Mouse (Mus musculus) olfactory bulb, adult 2 months (tissue): Measurements from ENCODE around the gene Sim2. TPM values are rescaled to one million over a fixed set of nuclear protein-coding genes. Genes with fewer than 3 reads are reported as not detected.

ENCODE experiments used
- H3K27ac ChIP-seq: fragments of 200-500 bp; 2 replicates; pipeline ENCODE4 v1.5.1; 2012; ENCODE audit warnings: low read depth, low read length; ENCODE audit not compliant: insufficient read depth
- H3K4me1 ChIP-seq: fragments of 200-500 bp; 2 replicates; pipeline ENCODE4 v1.6.1; 2012; ENCODE audit warnings: low read length; ENCODE audit not compliant: control insufficient read depth, insufficient read depth
- H3K4me3 ChIP-seq: fragments of 200-500 bp; 2 replicates; pipeline ENCODE4 v1.5.1; 2012; ENCODE audit warnings: mild to moderate bottlenecking, low read depth, low read length, moderate library complexity; ENCODE audit not compliant: insufficient read depth
- CTCF ChIP-seq: fragments of 200-500 bp; IDR thresholded peaks from 2 replicates; pipeline ENCODE4 v1.5.1; 2012; ENCODE audit warnings: low read depth, mild to moderate bottlenecking, low read length, moderate library complexity; ENCODE audit not compliant: insufficient read depth
- POLR2A ChIP-seq: fragments of 200-500 bp; IDR thresholded peaks from 2 replicates; pipeline ENCODE4 v1.6.1; 2012; ENCODE audit warnings: mild to moderate bottlenecking, low read depth, low read length, moderate library complexity; ENCODE audit not compliant: insufficient read depth
- WGBS: fragments of 180-500 bp; shearing (Covaris S2); methylation state at CpG from one replicate; pipeline ENCODE4 v1.1.7; 2018; 5-methylcytosine and 5-hydroxymethylcytosine counted together
- polyA plus RNA-seq: library from polyadenylated mRNA; stranded (reverse); fragments of >200 nt; gene quantifications from 2 replicates; pipeline ENCODE4 v1.2.4, GENCODE M21; 2012; ENCODE audit warnings: low replicate concordance; ENCODE audit not compliant: missing spikeins, insufficient read depth, insufficient read length

The Sim2 gene
- polyA plus RNA-seq, 1 experiment, result not detected

GRCm38 (mm10) chr16:94071468-94071867, 13.3 kb upstream of the Sim2 start:
- TF ChIP-seq CTCF (no peak), POLR2A (no peak)
- Histone ChIP-seq H3K4me3 (no peak overlapping the region), H3K27ac (no peak overlapping the region), H3K4me1 (no peaks in the 10 kb centered on the region)
- WGBS, result 83% methylated on average over 8 of the region's 8 CpGs

- no peak for TF ChIP-seq POLR2A
- Histone ChIP-seq H3K4me3 (no peak overlapping the region), H3K4me1 (no peaks in the 10 kb centered on the region), H3K27ac (no peak overlapping the region)
- WGBS, result 40% methylated on average over 19 of the region's 19 CpGs
Observed at GRCm38 (mm10) chr16:94075362-94076027, 9.2 kb upstream of the Sim2 start.

- WGBS, result 5% methylated on average over 23 of the region's 23 CpGs
- Histone ChIP-seq H3K27ac (no peak overlapping the region), H3K4me3 (no peak overlapping the region), H3K4me1 (no peaks in the 10 kb centered on the region)
- TF ChIP-seq CTCF (no peak), POLR2A (no peak)
Observed at GRCm38 (mm10) chr16:94078318-94079074, 6.2 kb upstream of the Sim2 start.

DNA sequence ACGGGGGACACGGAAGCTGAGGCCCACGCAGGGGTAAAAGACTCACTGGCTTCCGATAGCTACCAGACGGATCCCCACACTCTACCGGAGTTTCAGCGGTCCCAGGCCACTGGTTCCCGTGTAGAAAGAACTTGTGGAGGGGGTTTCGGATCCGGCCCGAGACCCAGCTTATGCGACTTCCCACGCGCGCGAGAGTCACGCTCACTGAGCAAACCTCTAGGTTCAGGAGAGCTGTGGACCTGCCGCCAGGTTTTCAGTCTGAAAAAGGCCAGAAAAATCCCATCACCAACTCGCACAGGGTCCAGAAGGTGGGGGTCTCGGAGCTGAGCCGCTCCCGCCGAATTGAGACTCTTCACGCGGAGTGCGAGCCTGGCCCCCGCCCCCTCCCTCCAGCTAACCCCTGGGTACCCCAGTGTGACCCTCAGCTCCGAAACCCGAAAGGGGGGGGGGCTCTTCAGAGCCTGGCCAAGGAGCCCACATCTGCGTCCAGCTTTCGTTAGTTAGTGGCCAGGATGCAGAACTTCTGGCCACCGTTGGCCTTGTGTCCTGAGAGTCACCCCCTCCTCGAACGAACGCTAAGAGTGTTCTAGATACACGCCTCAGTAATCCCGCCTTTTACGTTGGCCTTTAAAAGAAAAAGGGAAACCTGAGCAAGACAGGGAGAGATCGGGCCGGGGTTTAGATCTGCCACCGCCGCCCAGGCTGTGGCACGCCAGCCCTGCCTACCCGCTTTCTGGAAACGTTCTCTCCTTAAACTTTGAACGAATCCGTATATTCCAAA, 5.5 kb upstream of the Sim2 start:
- 3% methylated on average over 47 of the region's 47 CpGs for WGBS
- no peaks in the 10 kb centered on the region for H3K4me1 ChIP-seq
- H3K27ac ChIP-seq, result no peak overlapping the region
- no peak for TF ChIP-seq CTCF
- no peak for TF ChIP-seq POLR2A
- no peak overlapping the region for H3K4me3 ChIP-seq

GRCm38 (mm10) chr16:94079856-94080555, 4.7 kb upstream of the Sim2 start:
- no peak overlapping the region for H3K27ac ChIP-seq
- WGBS, result 4% methylated on average over 13 of the region's 13 CpGs
- TF ChIP-seq CTCF, result no peak
- no peak for TF ChIP-seq POLR2A
- no peak overlapping the region for H3K4me3 ChIP-seq
- H3K4me1 ChIP-seq, result peaks cover 6% of the 10 kb centered on the region

GRCm38 (mm10) chr16:94081596-94081995, 3.1 kb upstream of the Sim2 start:
- no peak overlapping the region for H3K27ac ChIP-seq
- TF ChIP-seq POLR2A (no peak), CTCF (no peak)
- no peak overlapping the region for H3K4me3 ChIP-seq
- WGBS, result 17% methylated on average over 5 of the region's 5 CpGs
- peaks cover 16% of the 10 kb centered on the region for H3K4me1 ChIP-seq

DNA sequence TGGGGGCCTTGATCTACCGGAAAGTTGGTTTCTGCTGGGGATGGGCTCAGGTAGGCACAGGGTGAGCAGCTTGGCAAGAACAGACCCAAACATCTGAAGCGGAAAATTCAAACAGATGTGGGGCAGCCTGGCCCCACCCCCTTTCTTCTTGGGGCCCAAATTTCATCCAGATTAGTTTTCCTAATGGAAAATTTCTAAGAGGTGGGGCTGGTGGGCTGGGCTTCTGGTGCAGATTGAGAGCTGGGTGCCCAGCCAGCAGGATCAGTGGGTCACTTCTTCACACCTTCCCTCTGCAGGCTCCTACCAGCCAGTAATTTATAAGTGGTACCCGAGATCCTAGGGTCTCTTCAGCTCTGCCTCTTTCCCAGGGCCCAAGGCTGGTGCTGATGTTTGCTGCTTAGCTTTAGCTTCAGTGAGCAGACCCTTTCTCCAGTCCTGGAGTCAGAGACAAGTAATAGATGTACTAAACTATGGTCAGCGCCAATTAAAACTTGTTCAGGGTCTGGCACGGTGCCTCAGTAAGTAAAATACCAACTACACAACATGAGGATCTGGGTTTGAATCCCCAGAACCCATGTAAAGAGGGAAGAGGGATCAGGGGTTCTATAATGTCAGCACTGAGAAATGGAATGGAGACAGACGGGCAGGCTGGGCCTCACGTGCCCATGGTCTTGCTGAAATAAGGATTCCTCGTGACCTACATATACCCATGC, 2.6 kb upstream of the Sim2 start:
- no peak overlapping the region for H3K4me3 ChIP-seq
- H3K4me1 ChIP-seq, result peaks cover 16% of the 10 kb centered on the region
- no peak overlapping the region for H3K27ac ChIP-seq
- 9% methylated on average over 8 of the region's 8 CpGs for whole genome bisulfite sequencing
- no peak for TF ChIP-seq CTCF
